Mouse (Mus musculus): ENCODE results near the gene Ahnak2. TPM values are rescaled to one million over a fixed set of nuclear protein-coding genes. Genes with fewer than 3 reads are reported as not detected.

Gene Ahnak2
- total RNA-seq, 2 experiments from 2014 or later = 0.15 TPM; not detected in 1

DNA sequence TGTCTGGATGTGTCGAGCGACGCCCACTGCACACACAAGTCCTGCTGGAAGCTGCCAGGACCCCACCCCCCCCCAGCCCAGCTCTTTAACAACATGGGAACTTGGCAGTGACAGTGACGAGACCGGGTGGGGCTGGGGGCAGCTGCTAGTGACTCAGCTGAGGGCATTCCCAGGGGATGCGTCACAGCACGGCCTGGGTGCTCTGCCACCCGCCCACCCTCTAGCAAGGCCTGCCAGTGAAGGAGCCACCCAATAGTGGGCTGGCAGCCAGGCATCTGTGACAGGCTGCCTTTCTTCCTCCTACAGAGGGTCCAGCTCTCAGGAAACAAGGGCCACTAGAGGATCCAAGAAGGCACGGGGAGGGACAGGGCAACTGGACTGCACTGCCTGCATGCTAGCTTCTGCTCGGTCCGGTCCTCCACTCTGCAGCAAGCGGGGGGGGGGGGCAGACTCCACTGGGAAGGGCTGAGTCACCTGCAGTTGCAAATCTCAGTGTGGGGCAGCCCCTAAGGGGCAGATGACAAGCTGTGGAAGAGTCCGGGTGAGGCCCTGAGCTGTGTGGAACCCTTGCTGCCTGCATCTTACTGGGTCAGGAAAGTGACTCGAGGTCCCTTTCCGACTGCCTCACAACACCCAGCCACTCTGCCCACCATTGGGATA lies 4.7 kb downstream of the Ahnak2 start:
- ATAC-seq (ENCODE audit: poor library complexity, severe bottlenecking) = no peak

DNA sequence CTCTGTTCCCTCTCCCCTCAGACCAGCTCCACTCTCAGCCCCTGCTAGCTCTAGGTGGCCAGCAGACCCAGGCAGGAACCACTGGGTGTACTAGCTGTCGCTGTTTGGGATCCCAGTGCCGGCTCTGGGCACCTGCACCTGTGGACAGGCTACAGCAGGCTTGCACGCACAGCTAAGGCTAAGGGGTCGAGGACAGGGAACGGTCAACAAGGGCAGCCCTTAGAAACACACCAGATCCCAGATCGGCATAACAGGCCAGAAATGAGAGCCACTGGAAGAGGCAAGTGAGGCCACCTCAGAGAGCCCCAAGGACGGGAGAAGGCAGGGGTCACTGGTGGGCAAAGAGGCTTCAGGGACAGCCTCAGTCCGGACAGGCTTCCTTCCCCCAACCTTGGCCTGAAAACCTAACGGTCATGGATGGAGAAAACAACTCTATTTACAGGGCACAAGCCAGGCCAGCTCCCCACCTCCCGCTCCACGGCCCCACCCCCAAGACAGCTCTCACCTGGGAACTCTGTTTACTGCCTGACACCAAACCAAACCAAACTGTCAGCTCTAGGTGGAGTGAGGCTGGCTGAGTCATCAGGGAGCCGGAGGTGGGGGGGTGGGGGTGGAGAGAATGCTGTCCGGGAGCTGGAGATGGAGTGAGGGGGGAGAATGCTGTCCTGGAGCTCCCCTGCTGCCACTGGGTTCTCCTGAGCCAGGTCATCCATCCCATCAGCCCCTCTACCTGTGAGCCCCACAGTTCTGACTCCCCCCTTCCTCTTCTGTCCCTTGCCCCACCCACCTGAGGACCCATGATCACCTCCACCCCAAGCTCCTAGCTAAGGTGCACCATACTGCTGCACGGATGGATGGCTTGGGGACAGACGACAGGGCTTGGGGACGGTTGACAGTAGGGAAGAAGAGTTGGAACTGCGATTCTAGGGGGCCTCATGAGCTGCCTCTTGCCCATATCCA lies 5.6 kb downstream of the Ahnak2 start:
- ATAC-seq (ENCODE audit: poor library complexity, severe bottlenecking) = no peak

GRCm38 (mm10) chr12:112795466-112796104 lies 6.9 kb downstream of the Ahnak2 start:
- no peak for ATAC-seq (ENCODE audit: poor library complexity, severe bottlenecking)

- no peak for ATAC-seq (ENCODE audit: poor library complexity, severe bottlenecking)
These were observed 7.5 kb downstream of the Ahnak2 start for GRCm38 (mm10) chr12:112794998-112795397.

GRCm38 (mm10) chr12:112794356-112794816 lies 8.1 kb downstream of the Ahnak2 start:
- no peak for ATAC-seq (ENCODE audit: poor library complexity, severe bottlenecking)

DNA sequence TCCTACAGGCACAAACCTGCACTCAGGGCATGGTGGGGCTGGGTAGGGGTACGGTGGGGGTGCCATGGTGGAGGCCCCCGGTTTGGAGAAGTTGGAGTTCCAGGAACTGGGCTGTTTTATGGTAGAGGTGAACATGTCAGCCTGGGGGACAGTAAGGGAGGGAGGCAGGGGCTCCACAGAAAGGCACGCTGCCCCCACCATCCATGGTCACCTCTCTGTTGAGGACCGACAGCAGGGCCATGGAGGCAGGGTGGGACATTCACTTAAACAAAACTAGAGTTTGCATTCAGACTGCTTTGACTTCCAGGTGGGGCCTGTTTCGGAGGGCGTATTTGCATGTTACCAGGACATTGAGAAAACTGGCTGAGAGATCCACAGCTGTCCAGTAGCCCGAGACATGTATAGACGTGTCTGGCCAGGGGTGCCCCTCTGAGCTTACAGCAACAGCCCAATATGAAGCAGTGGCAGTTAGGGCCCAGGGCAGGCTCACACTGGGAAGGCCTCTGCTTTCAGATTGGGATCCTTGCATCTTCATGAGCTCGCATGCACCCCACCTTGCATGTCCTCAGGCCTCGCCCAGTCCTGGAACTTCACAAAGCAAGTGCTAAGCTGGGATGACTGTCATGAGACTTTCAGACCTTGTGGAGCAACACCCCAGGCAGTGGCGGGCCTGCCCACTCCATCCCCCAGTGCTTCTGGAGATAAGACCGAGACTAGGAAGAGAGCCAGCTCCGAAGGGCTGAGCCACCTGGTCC lies 8.7 kb downstream of the Ahnak2 start:
- ATAC-seq (ENCODE audit: poor library complexity, severe bottlenecking) = 0 out of 2 replicates have a peak, but pooled peaks have one; percentile 21

DNA sequence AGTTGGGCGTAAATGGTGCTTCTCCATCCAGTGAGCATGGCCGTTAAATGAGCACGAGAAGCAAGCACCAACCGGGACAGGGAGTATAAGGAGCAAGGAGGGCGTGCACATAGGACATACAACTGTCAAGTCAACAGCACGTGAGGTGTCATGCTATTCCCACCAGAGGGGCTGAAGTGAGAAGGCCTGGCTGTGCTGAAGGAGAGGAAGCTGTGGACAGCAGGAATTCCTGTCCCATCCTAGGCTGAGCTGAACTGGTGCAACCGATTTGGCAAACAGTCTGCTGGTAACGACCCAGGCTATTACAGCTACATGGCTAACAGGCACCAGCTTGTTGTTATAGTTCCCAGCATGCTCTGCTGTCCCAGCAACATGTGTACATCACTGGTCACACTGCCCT lies 11.4 kb downstream of the Ahnak2 start:
- no peak for ATAC-seq (ENCODE audit: poor library complexity, severe bottlenecking)

DNA sequence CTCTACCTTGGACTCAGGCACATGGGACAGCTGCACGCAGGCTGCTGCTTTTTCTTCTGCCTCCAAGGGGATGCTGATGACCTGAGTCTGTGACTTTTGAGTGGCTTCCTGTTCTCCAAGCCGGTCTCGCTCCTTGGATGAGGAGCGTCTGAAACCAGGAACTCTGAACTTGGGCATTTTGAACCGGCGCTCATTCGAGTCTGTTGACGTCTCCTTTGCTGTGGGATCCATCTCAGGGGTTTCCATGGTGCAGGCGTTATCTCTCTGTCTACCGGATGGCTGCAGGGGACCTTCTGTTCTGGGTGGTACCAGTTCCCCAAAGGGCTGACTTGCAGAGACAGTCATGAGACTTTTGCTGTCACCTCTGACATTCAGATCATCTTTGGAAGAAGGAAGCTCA lies 28.0 kb downstream of the Ahnak2 start:
- no peak for ATAC-seq (ENCODE audit: poor library complexity, severe bottlenecking)

DNA sequence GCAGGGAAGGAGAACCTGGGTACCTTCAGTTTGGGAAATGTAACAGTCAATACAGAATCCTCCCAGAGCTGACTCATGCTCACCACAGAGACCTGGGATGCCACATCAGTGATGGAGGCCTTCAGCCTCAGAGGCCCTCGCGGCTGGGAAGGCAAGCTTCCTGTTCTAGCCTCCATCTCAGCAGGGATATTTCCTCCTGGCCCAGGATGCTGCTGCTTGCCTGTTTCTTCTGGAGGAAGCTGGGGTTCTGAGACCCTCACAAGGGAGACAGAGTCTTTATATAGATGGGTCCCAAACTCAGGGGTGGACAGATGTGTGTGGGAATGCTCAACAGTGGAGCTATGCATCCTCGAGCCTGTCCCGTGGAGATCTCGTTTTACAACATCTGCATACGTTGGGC lies 28.4 kb downstream of the Ahnak2 start:
- ATAC-seq (ENCODE audit: poor library complexity, severe bottlenecking) = no peak

GRCm38 (mm10) chr12:112773366-112773765 lies 29.1 kb downstream of the Ahnak2 start:
- ATAC-seq (ENCODE audit: poor library complexity, severe bottlenecking) = no peak

GRCm38 (mm10) chr12:112772306-112772705 lies 30.2 kb downstream of the Ahnak2 start:
- no peak for ATAC-seq (ENCODE audit: poor library complexity, severe bottlenecking)

DNA sequence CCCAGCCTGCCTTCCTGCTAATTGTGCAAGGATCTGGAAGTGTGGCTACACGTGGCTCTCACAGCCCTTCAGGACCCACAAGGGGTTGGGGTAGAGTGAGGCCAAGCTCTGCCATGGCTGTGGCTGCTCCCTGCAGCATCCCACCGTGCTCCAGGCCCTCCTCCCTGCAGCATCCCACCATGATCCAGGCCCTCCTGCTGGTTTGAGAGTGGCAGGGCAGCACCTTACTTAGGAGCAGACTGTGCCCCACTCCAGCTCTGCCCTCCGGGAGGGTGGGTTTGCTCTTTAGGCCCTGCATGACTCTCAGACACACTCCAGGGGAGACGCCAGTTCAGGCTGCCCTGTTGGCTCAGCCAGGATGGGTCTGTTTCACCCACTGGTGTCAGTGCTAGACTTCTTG lies 32.1 kb downstream of the Ahnak2 start:
- no peak for ATAC-seq (ENCODE audit: poor library complexity, severe bottlenecking)

GRCm38 (mm10) chr12:112769751-112770150 lies 32.7 kb downstream of the Ahnak2 start:
- no peak for ATAC-seq (ENCODE audit: poor library complexity, severe bottlenecking)

GRCm38 (mm10) chr12:112769031-112769430 lies 33.4 kb downstream of the Ahnak2 start:
- no peak for ATAC-seq (ENCODE audit: poor library complexity, severe bottlenecking)

DNA sequence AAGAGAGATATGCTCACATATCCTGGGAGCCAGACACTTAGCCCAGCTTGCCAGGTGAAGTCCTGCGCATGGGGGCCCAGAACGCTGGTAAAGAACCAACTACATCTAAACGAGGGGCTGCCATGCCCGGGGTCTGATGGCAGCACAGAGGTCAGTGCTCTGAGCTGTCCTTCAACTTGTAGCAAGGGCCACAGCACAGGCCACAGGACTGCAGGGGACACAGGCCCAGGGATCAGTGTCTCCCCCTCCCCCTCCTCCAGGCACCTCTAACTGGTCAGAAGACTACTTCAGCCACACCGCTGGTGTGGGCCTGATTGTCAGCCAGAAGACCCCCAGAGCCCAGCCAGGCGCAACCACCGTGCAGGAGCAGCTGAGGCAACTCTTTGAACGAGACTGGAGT lies 34.3 kb downstream of the Ahnak2 start:
- no peak for ATAC-seq (ENCODE audit: poor library complexity, severe bottlenecking)

DNA sequence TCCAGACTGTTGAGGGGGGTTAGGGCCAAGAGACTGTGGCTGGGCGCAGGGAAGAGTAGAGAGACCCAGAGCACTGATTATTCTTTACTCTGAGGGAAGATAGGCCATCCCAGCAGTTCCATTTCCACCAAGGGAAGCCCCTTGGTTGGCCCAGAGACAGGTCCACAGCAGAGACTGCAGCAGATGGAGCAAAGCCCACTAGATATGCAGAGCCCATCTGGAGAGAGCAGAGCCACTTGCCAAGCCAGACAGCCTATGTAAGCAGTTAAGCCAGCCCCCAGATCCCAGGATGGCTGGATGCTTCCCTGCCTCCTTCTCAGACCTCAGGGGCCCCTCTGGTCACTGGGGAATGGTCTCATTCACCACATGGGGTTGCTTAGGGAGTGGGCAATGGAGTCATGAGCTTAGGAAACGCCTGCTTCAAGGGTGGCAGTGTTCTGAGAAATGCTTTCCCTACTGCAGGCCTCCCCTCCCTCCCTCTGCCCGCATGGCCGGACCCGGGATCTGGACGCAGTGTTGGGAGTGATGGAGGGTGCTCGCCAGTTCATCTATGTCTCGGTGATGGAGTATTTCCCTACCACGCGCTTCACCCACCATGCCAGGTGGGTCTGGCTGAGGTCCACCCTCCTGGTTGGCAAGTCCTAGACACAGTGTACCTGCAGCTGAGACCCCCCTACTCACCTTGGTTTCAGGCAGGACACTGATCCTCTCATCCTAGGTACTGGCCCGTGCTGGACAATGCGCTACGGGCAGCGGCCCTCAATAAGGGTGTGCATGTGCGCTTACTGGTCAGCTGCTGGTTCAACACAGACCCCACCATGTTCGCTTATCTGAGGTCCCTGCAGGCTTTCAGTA lies 35.2 kb downstream of the Ahnak2 start:
- ATAC-seq (ENCODE audit: poor library complexity, severe bottlenecking) = no peak

- no peak for ATAC-seq (ENCODE audit: poor library complexity, severe bottlenecking)
These were observed 35.9 kb downstream of the Ahnak2 start for GRCm38 (mm10) chr12:112766586-112766985.

- no peak for ATAC-seq (ENCODE audit: poor library complexity, severe bottlenecking)
These were observed 37.5 kb downstream of the Ahnak2 start for GRCm38 (mm10) chr12:112764991-112765390.

- no peak for ATAC-seq (ENCODE audit: poor library complexity, severe bottlenecking)
These were observed 38.3 kb downstream of the Ahnak2 start for GRCm38 (mm10) chr12:112764141-112764540.

- ATAC-seq (ENCODE audit: poor library complexity, severe bottlenecking) = no peak
These were observed 39.3 kb downstream of the Ahnak2 start for GRCm38 (mm10) chr12:112763176-112763575.
